Mouse (Mus musculus) mouse embryonic stem cell (cell line): ENCODE data around the gene Ctu1.

Experiments
- in situ Hi-C, 2 experiments: fragments of 300-500 bp; cut with MboI; formaldehyde crosslinking; loops; 1 replicate in 1 of 2; 3 replicates in 1 of 2; pipeline ENCODE4 v1.14.3; 2019 to 2020; ENCODE audit warnings: low sequenced_read_pairs in 2 of 2, low pct_unique_long_range_greater_than_20kb in 1 of 2, mixed read lengths in 1 of 2; ENCODE audit not compliant: unreplicated experiment in 1 of 2

Ctu1 gene

GRCm38 (mm10) chr7:43672581-43673260, 905 bp downstream of the Ctu1 start:
- in situ Hi-C loops: loop anchor here (5.0 to 10.0 kb wide), 3 partner anchors 85 to 212 kb away; partner anchors contain the start of gene Klk4 (in 1 of the 2)

DNA sequence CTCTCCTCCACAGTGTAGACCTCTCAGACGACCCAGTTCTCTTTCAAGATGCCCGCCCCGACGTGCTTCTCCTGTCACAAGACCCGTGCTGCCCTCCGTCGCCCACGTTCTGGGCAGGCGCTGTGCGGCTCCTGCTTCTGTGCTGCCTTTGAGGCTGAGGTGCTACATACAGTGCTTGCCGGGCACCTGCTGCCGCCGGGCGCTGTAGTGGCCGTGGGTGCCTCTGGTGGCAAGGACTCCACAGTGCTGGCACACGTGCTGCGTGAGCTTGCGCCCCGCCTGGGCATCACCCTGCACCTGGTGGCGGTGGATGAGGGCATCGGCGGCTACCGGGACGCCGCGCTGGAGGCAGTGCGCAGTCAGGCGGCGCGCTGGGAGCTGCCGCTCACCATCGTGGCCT, 3.3 kb downstream of the Ctu1 start:
- in situ Hi-C loops: loop anchor here (10.0 to 25.0 kb wide), 3 partner anchors 90 to 212 kb away; partner anchors contain the start of gene Klk4 (in 2 of the 2)

GRCm38 (mm10) chr7:43678517-43678916, 6.7 kb downstream of the Ctu1 start:
- in situ Hi-C loops: loop anchor here (10.0 to 25.0 kb wide), 3 partner anchors 94 to 209 kb away; partner anchors contain the start of gene Klk4 (in 2 of the 2)

GRCm38 (mm10) chr7:43680960-43681359, 9.1 kb downstream of the Ctu1 start:
- in situ Hi-C loops: loop anchor here (5.0 to 25.0 kb wide), 2 partner anchors 101 to 206 kb away; partner anchors contain the start of genes Klk10 (in 1 of the 2) and Klk4 (in 1 of the 2)

DNA sequence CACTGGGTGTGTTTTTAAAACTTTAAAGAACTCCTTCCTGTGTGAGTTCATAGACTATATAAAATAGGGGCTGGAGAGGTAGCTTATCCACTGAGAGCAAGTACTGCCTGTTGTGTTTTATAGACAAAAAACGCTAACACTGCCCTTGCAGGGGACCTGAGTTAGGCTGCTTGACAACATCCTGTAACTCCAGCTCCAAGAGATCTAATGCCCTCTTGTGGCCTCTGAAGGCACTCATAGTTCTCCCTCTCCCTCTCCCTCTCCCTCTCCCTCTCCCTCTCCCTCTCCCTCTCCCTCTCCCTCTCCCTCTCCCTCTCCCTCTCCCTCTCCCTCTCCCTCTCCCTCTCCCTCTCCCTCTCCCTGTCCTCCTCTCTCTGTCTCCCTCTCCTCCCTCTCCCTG, 10.7 kb downstream of the Ctu1 start:
- in situ Hi-C loops: loop anchor here (5.0 to 25.0 kb wide), 2 partner anchors 100 to 205 kb away; partner anchors contain the start of genes Klk10 (in 1 of the 2) and Klk4 (in 1 of the 2)

GRCm38 (mm10) chr7:43685088-43685487, 13.3 kb downstream of the Ctu1 start:
- in situ Hi-C loops: loop anchor here in 1 of 2 experiments (25.0 kb wide), 1 partner anchor 202 kb away; the partner anchor contains the start of gene Klk4

DNA sequence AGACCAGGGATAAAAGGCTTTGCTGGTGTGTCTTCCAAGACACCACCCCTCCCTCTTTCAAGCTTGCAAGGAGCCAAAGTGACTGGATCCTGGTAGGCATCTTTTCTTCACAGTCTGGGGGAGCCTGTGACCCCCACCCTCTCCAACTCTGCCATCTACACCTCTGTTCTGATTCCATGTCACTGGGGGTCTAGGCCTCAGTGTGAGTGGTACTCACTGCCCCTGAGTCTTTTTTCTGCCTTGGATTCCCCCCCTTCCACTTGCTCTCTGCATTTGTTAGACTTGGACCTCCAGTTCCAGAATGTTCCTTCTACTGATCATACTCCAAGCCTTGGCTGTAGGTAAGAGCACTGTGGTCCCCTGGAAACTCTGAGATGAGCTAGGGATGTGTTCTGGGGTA, 18.3 kb downstream of the Ctu1 start, which contains the start of gene Klk14:
Klk14 (plus strand) TSS at position 301 of the 400 bp plus-strand sequence.
- in situ Hi-C loops: loop anchor here in 1 of 2 experiments (25.0 kb wide), 1 partner anchor 197 kb away; the partner anchor contains the start of gene Klk4

GRCm38 (mm10) chr7:43710031-43710430, 38.2 kb downstream of the Ctu1 start:
- in situ Hi-C loops: no loop called here

- in situ Hi-C loops: no loop called here
Observed at GRCm38 (mm10) chr7:43712267-43712666, 40.5 kb downstream of the Ctu1 start, which contains the start of gene Klk13. Klk13 (plus strand) TSS chr7:43712567.

DNA sequence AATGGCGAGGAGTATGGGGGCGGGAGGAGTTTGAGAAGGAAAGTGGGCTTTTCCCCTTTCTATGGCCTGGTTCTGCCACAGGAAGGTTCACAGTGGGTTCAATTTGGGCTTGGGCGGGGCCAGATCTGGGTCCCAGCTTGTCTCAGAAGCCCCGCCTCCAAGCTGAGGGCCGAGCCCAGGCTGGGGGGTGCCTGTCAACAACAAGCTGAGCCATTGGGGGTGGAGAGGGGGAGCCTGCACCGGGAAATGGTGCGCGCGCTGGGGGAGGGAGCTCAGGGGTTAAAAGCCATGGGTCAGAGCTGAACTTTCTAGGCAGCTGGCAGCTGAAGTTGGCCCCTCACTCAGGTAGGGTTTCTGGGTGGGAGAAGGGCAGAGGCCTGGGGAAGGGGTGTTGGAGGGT, 41.1 kb downstream of the Ctu1 start:
- in situ Hi-C loops: no loop called here

DNA sequence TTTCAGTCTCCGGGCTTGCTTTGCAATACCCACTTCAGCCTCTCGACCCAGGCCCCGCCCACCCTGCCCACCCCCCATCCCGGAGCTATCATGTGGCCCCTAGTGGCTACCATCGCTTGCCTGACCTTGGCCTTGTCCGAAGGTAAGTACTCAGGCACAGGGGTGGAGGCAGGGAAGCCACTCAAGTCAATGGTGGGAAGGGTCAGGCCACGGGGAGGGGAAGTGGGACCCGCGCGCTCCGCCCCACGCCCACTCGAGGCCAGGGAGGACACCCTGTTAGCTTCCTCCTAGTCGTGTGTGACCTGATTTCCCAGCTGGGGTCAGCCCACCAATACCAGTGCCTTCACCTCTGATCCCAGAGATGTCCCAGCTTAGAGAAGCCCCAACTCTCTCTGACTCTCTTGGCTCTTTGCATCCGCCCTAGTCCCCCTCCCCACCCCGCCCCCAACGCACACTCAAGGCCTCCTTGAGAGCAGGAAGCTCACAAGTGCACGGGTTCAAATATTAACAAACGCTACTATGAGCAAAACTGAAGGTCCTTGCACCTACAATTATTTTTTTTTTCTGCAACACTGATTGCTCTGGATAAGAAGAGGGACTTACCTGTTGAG, 42.0 kb downstream of the Ctu1 start:
- in situ Hi-C loops: no loop called here
